8 mouse cellular contexts compared by ENCODE assay signal in genomic region chr9:73968641-73969121, GRCm38 (mm10). TPM values are rescaled to one million over a fixed set of nuclear protein-coding genes. Genes with fewer than 3 reads are reported as not detected.
DNase-seq lines count a peak whose midpoint lies in the region; ATAC-seq and TF ChIP-seq lines count a peak whose summit lies in the region.
"Had no signal": no experiment of that assay in that cellular context is flagged by ENCODE, and none has a peak within 500 bp of the region (broad histone marks: within the 10 kb centered on the region; RNA-seq: fewer than 3 reads in every experiment).

Unc13c (minus strand) TSS chr9:73968966.

- H3K4me3 ChIP-seq in cerebellum, adult 2 months (replicated peaks; ENCODE audit: insufficient read depth, low read depth, low read length) = peak within 1 kb of the TSS; percentile 88
- H3K4me3 ChIP-seq in forebrain, embryonic 15.5 days = peak within 1 kb of the TSS; percentile 33
- peak within 1 kb of the TSS; percentile 42 for H3K4me3 ChIP-seq in hindbrain, postnatal 0 days (ENCODE audit: low read length)
- H3K4me3 ChIP-seq in limb, embryonic 10.5 days = peak within 1 kb of the TSS; percentile 39
- H3K4me3 ChIP-seq in neural tube, embryonic 15.5 days (replicated peaks) = peak within 1 kb of the TSS; percentile 41
- H3K4me3 ChIP-seq: myocyte had no signal

- no peaks in the 10 kb centered on the region for H3K9me3 ChIP-seq in forebrain, embryonic 15.5 days
- H3K9me3 ChIP-seq in hindbrain, postnatal 0 days (ENCODE audit: low read length) = no peaks in the 10 kb centered on the region
- no peaks in the 10 kb centered on the region for H3K9me3 ChIP-seq in limb, embryonic 10.5 days (replicated peaks)
- no peaks in the 10 kb centered on the region for H3K9me3 ChIP-seq in neural tube, embryonic 15.5 days (replicated peaks)

- H3K9ac ChIP-seq in forebrain, embryonic 15.5 days (replicated peaks) = peak within 1 kb of the TSS; percentile 6; the same call in 1 of the 2 replicates
- peak within 1 kb of the TSS; percentile 37 for H3K9ac ChIP-seq in hindbrain, postnatal 0 days (replicated peaks; ENCODE audit: low read length)
- H3K9ac ChIP-seq in neural tube, embryonic 15.5 days (replicated peaks) = peak within 1 kb of the TSS; percentile 59

- peak within 1 kb of the TSS; percentile 87 for H3K27ac ChIP-seq in cerebellum, adult 2 months (ENCODE audit: insufficient read depth, low read length)
- peak within 1 kb of the TSS; percentile 25 for H3K27ac ChIP-seq in forebrain, embryonic 15.5 days (replicated peaks)
- peak within 1 kb of the TSS; percentile 68 for H3K27ac ChIP-seq in hindbrain, postnatal 0 days
- H3K27ac ChIP-seq in limb, embryonic 10.5 days = no peak within 1 kb of the TSS
- H3K27ac ChIP-seq in neural tube, embryonic 15.5 days (replicated peaks) = peak within 1 kb of the TSS; percentile 81

- H3K4me2 ChIP-seq in forebrain, embryonic 15.5 days (replicated peaks) = peak within 1 kb of the TSS; percentile 49
- peak within 1 kb of the TSS; percentile 69 for H3K4me2 ChIP-seq in hindbrain, postnatal 0 days (ENCODE audit: low read depth, low read length)
- H3K4me2 ChIP-seq in neural tube, embryonic 15.5 days = peak within 1 kb of the TSS; percentile 71

- TF ChIP-seq CTCF in cerebellum, adult 2 months (IDR thresholded peaks at IDR 0.05; ENCODE audit: borderline replicate concordance, insufficient read depth, low read depth, low read length) = peak; percentile 22; the same call in 1 of the 2 replicates
- peak; percentile 56 for TF ChIP-seq CTCF in hindbrain, postnatal 0 days (IDR thresholded peaks at IDR 0.05; ENCODE audit: low read depth)

- H3K27me3 ChIP-seq in cerebellum, adult 2 months (ENCODE audit: control insufficient read depth, insufficient read depth, low read length) = no peaks in the 10 kb centered on the region
- H3K27me3 ChIP-seq in forebrain, embryonic 15.5 days = no peaks in the 10 kb centered on the region
- no peaks in the 10 kb centered on the region for H3K27me3 ChIP-seq in hindbrain, postnatal 0 days (ENCODE audit: insufficient read depth, low read length)
- H3K27me3 ChIP-seq in limb, embryonic 10.5 days (ENCODE audit: low read depth, poor library complexity, severe bottlenecking) = 0 out of 2 replicates have a peak, but pooled peaks cover 11% of the 10 kb centered on the region
- no peaks in the 10 kb centered on the region for H3K27me3 ChIP-seq in neural tube, embryonic 15.5 days (replicated peaks)

- peak; percentile 23; the same call in 1 of the 2 replicates for TF ChIP-seq POLR2A in cerebellum, adult 2 months (IDR thresholded peaks at IDR 0.05; ENCODE audit: borderline replicate concordance, insufficient read depth, low read length)

- no peaks in the 10 kb centered on the region for H3K36me3 ChIP-seq in forebrain, embryonic 15.5 days
- no peaks in the 10 kb centered on the region for H3K36me3 ChIP-seq in hindbrain, postnatal 0 days (ENCODE audit: insufficient read depth, low read length)
- no peaks in the 10 kb centered on the region for H3K36me3 ChIP-seq in limb, embryonic 10.5 days
- no peaks in the 10 kb centered on the region for H3K36me3 ChIP-seq in neural tube, embryonic 15.5 days

- WGBS in cerebellum, adult 2 months = under 1% methylated on average over 17 of the region's 17 CpGs
- WGBS in forebrain, embryonic 15.5 days = 1% methylated on average over 17 of the region's 17 CpGs
- 2% methylated on average over 17 of the region's 17 CpGs for WGBS in hindbrain, postnatal 0 days
- 1% methylated on average over 17 of the region's 17 CpGs for WGBS in limb, embryonic 10.5 days
- WGBS in neural tube, embryonic 15.5 days = 2% methylated on average over 17 of the region's 17 CpGs

- H3K4me1 ChIP-seq in cerebellum, adult 2 months (ENCODE audit: control insufficient read depth, insufficient read depth, low read length) = peaks cover 5% of the 10 kb centered on the region
- H3K4me1 ChIP-seq in forebrain, embryonic 15.5 days = peaks cover 19% of the 10 kb centered on the region
- H3K4me1 ChIP-seq in hindbrain, postnatal 0 days (ENCODE audit: insufficient read depth, low read length) = peaks cover 7% of the 10 kb centered on the region
- peaks cover 26% of the 10 kb centered on the region for H3K4me1 ChIP-seq in limb, embryonic 10.5 days
- H3K4me1 ChIP-seq in neural tube, embryonic 15.5 days = peaks cover 25% of the 10 kb centered on the region

- peak; percentile 45 for DNase-seq in ZHBTc4 (ENCODE audit: low read depth, low spot score)
- DNase-seq in cerebellum, adult 2 months = peak; percentile 74 to 80
- DNase-seq in hindbrain, postnatal 0 days (ENCODE audit: low spot score) = peak; percentile 75
- DNase-seq in limb, embryonic 10.5 days (ENCODE audit: low spot score) = peak; percentile 54
- no peak for DNase-seq in spleen, postnatal 36 days (ENCODE audit: low spot score in 2 of 2)

- ATAC-seq in forebrain, embryonic 15.5 days (replicated peaks) = peak; percentile 84
- peak; percentile 85 for ATAC-seq in hindbrain, postnatal 0 days
- ATAC-seq in neural tube, embryonic 15.5 days (ENCODE audit: low FRiP score) = peak; percentile 92

RNA-seq across cellular contexts. Expression of gene Unc13c, which starts in this region (rescaled TPM):
- polyA plus RNA-seq in cerebellum, adult 2 months (2012; rRNA removed) = 41.2 TPM in 2 replicates
- 1.5 and 1.6 TPM in 2 replicates for polyA plus RNA-seq in forebrain, embryonic 15.5 days (2015; fragmentation: Nextera tagmentation; extraction: Ambion mirVana)
- total RNA-seq in hindbrain, postnatal 0 days (2014; rRNA removed) = 12.3 and 16.3 TPM in 2 replicates
- 7.1 and 7.8 TPM in 2 replicates for polyA plus RNA-seq in hindbrain, postnatal 0 days (2015; fragmentation: Nextera tagmentation; extraction: Ambion mirVana)
- 0.09 TPM in 2 replicates for polyA plus RNA-seq in limb, embryonic 10.5 days (2016; fragmentation: Nextera tagmentation; extraction: Ambion mirVana)
- 5.9 and 6.6 TPM in 2 replicates for polyA plus RNA-seq in neural tube, embryonic 15.5 days (2015; fragmentation: Nextera tagmentation; extraction: Ambion mirVana)

Comparison
In these comparisons a context has a peak if more than half of its experiments do, and no peak if none do; other contexts are left out.
1. Peak in DNase-seq and H3K4me3 ChIP-seq in limb, embryonic 10.5 days; RNA of the gene not detected or under 1 TPM.
2. DNase-seq: peak in ZHBTc4 (single experiment), cerebellum, adult 2 months (2 of 2) and hindbrain, postnatal 0 days (single experiment); none in spleen, postnatal 36 days (0 of 2).
3. H3K4me3 ChIP-seq: peak in every context shown above with its lines; median percentile 88 in cerebellum, adult 2 months; 42 in hindbrain, postnatal 0 days; 41 in neural tube, embryonic 15.5 days; 39 in limb, embryonic 10.5 days; 33 in forebrain, embryonic 15.5 days.
4. H3K9ac ChIP-seq: peak in every context shown above with its lines; median percentile 59 in neural tube, embryonic 15.5 days; 37 in hindbrain, postnatal 0 days; 6 in forebrain, embryonic 15.5 days.
5. Peak in every context shown above with its lines, with median percentiles within 50 percentile points of each other: ATAC-seq and H3K4me2 ChIP-seq.